Mouse (Mus musculus) cerebellum, adult 2 months (tissue): Measurements from ENCODE around the gene Dtx3l.

ENCODE experiments used
- CTCF ChIP-seq: fragments of 200-500 bp; IDR thresholded peaks from 2 replicates; pipeline ENCODE4 v1.5.1; 2011; ENCODE audit warnings: low read depth, mild to moderate bottlenecking, control low read depth, low read length, moderate library complexity, borderline replicate concordance; ENCODE audit not compliant: insufficient read depth
- POLR2A ChIP-seq: fragments of 200-500 bp; IDR thresholded peaks from 2 replicates; pipeline ENCODE4 v1.6.1; 2011; ENCODE audit warnings: low read length, control low read depth, borderline replicate concordance; ENCODE audit not compliant: insufficient read depth

GRCm38 (mm10) chr16:35904121-35904736, 34.7 kb downstream of the Dtx3l start:
- TF ChIP-seq CTCF (no peak), POLR2A (no peak)
